Mouse (Mus musculus) MEL (cell line): ENCODE data around the gene Stn1. TPM values are rescaled to one million over a fixed set of nuclear protein-coding genes. Genes with fewer than 3 reads are reported as not detected.

Experiments
- DNase-seq: peaks from one replicate; pipeline ENCODE4 v3.0.0; 2011; ENCODE audit warnings: low read depth, low spot score
- H3K27ac ChIP-seq: 2 replicates; pipeline ENCODE4 v1.5.1; 2012; ENCODE audit warnings: low read depth, mild to moderate bottlenecking, control low read depth, low read length, moderate library complexity; ENCODE audit not compliant: control insufficient read depth
- H3K27me3 ChIP-seq, 2 experiments: fragments of 150-350 bp in 1 of 2; sonication (generic) in 1 of 2; 2 replicates each; pipeline ENCODE4 v1.6.1; 2012; ENCODE audit warnings: low read length in 2 of 2, mild to moderate bottlenecking in 2 of 2, improper control_type of control experiment in 1 of 2, moderate library complexity in 1 of 2; ENCODE audit not compliant: insufficient read depth in 2 of 2, control insufficient read depth in 1 of 2
- H3K36me3 ChIP-seq, 2 experiments: 2 replicates each; pipeline ENCODE4 v1.6.1; 2012 to 2014; ENCODE audit warnings: low read length in 2 of 2, improper control_type of control experiment in 1 of 2, inconsistent platforms in 1 of 2, mild to moderate bottlenecking in 1 of 2; ENCODE audit not compliant: insufficient read depth in 2 of 2, control insufficient read depth in 1 of 2
- H3K4me1 ChIP-seq, 2 experiments: fragments of 150-350 bp in 1 of 2; sonication (generic) in 1 of 2; 2 replicates each; pipeline ENCODE4 v1.6.1; 2012; ENCODE audit warnings: low read length in 2 of 2, improper control_type of control experiment in 1 of 2, mild to moderate bottlenecking in 1 of 2; ENCODE audit not compliant: insufficient read depth in 2 of 2, control insufficient read depth in 1 of 2
- H3K4me3 ChIP-seq, 2 experiments: fragments of 150-350 bp in 1 of 2; sonication (generic) in 1 of 2; 2 replicates each; pipeline ENCODE4 v1.5.1; 2012; ENCODE audit warnings: low read depth in 2 of 2, low read length in 2 of 2, mild to moderate bottlenecking in 2 of 2, moderate library complexity in 2 of 2, control low read depth in 1 of 2, improper control_type of control experiment in 1 of 2; ENCODE audit not compliant: control insufficient read depth in 1 of 2, insufficient read depth in 1 of 2
- H3K79me2 ChIP-seq: 2 replicates; pipeline ENCODE4 v1.6.1; 2012; ENCODE audit warnings: mild to moderate bottlenecking, low read length, moderate library complexity; ENCODE audit not compliant: control insufficient read depth, poor library complexity, insufficient read depth
- H3K9ac ChIP-seq: 2 replicates; pipeline ENCODE4 v1.6.1; 2012; ENCODE audit warnings: low read depth, mild to moderate bottlenecking, control low read depth, low read length, moderate library complexity; ENCODE audit not compliant: control insufficient read depth, poor library complexity, severe bottlenecking
- H3K9me3 ChIP-seq: fragments of 150-350 bp; sonication (generic); replicated peaks from 2 replicates; pipeline ENCODE4 v1.6.1; 2012; ENCODE audit warnings: mild to moderate bottlenecking, low read length, improper control_type of control experiment, moderate library complexity; ENCODE audit not compliant: insufficient read depth
- CHD1 ChIP-seq: IDR thresholded peaks from 2 replicates; pipeline ENCODE4 v1.6.1; 2012; ENCODE audit warnings: low read depth, mild to moderate bottlenecking, inconsistent platforms, low read length, improper control_type of control experiment
- CHD2 ChIP-seq: IDR thresholded peaks from 2 replicates; pipeline ENCODE4 v1.6.1; 2011; ENCODE audit warnings: low read length, improper control_type of control experiment
- E2F4 ChIP-seq: IDR thresholded peaks from 2 replicates; pipeline ENCODE4 v1.6.1; 2011; ENCODE audit warnings: low read depth, low read length, improper control_type of control experiment, borderline replicate concordance
- ELF1 ChIP-seq: IDR thresholded peaks from 2 replicates; pipeline ENCODE4 v1.6.1; 2014; ENCODE audit warnings: low read depth, mild to moderate bottlenecking, inconsistent platforms, low read length, improper control_type of control experiment, moderate library complexity
- EP300 ChIP-seq, 2 experiments: IDR thresholded peaks; 2 replicates each; pipeline ENCODE4 v1.6.1; 2011; ENCODE audit warnings: improper control_type of control experiment in 2 of 2, low read length in 2 of 2, low read depth in 1 of 2, mild to moderate bottlenecking in 1 of 2
- ETS1 ChIP-seq: IDR thresholded peaks from 2 replicates; pipeline ENCODE4 v1.6.1; 2012; ENCODE audit warnings: low read depth, mild to moderate bottlenecking, inconsistent platforms, low read length, improper control_type of control experiment, moderate library complexity
- JUND ChIP-seq: IDR thresholded peaks from 2 replicates; pipeline ENCODE4 v1.6.1; 2011; ENCODE audit warnings: low read depth, mild to moderate bottlenecking, improper control_type of control experiment, low read length
- MAFK ChIP-seq: IDR thresholded peaks from 2 replicates; pipeline ENCODE4 v1.6.1; 2011; ENCODE audit warnings: low read depth, mild to moderate bottlenecking, low read length, improper control_type of control experiment, borderline replicate concordance
- MXI1 ChIP-seq: IDR thresholded peaks from 2 replicates; pipeline ENCODE4 v1.6.1; 2011; ENCODE audit warnings: mild to moderate bottlenecking, low read depth, low read length, improper control_type of control experiment
- NRF1 ChIP-seq: IDR thresholded peaks from 2 replicates; pipeline ENCODE4 v1.6.1; 2014; ENCODE audit warnings: low read depth, mild to moderate bottlenecking, inconsistent platforms, low read length, improper control_type of control experiment, moderate library complexity; ENCODE audit not compliant: poor library complexity, insufficient read depth, severe bottlenecking
- RAD21 ChIP-seq: IDR thresholded peaks from 2 replicates; pipeline ENCODE4 v1.6.1; 2011; ENCODE audit warnings: mild to moderate bottlenecking, low read depth, low read length, improper control_type of control experiment
- SIN3A ChIP-seq: IDR thresholded peaks from 2 replicates; pipeline ENCODE4 v1.6.1; 2012; ENCODE audit warnings: low read length, improper control_type of control experiment, inconsistent platforms
- TAL1 ChIP-seq: IDR thresholded peaks from 2 replicates; pipeline ENCODE4 v1.6.1; 2012; ENCODE audit warnings: mild to moderate bottlenecking, inconsistent platforms, low read length, moderate library complexity, mixed read lengths
- USF2 ChIP-seq, 2 experiments: IDR thresholded peaks; 2 replicates each; pipeline ENCODE4 v1.6.1; 2011 to 2012; ENCODE audit warnings: improper control_type of control experiment in 2 of 2, low read length in 2 of 2, borderline replicate concordance in 1 of 2, inconsistent platforms in 1 of 2, low read depth in 1 of 2, mild to moderate bottlenecking in 1 of 2; ENCODE audit not compliant: insufficient read depth in 1 of 2
- ZC3H11A ChIP-seq: IDR thresholded peaks from 2 replicates; pipeline ENCODE4 v1.6.1; 2012; ENCODE audit warnings: low read depth, mild to moderate bottlenecking, inconsistent platforms, low read length, improper control_type of control experiment
- ZKSCAN1 ChIP-seq: IDR thresholded peaks from 2 replicates; pipeline ENCODE4 v1.6.1; 2012; ENCODE audit warnings: low read depth, mild to moderate bottlenecking, inconsistent platforms, low read length, improper control_type of control experiment, moderate library complexity
- polyA plus RNA-seq, 2 experiments: library from polyadenylated mRNA; stranded (reverse) in 1 of 2; unstranded in 1 of 2; fragments of >175 nt in 1 of 2; fragments of >200 nt in 1 of 2; gene quantifications; 2 replicates each; pipeline versions ENCODE4 v1.2.1 to v1.2.4; 2012; ENCODE audit warnings: low replicate concordance in 2 of 2, low read depth in 1 of 2; ENCODE audit not compliant: insufficient read length in 2 of 2, insufficient read depth in 1 of 2, missing spikeins in 1 of 2
- total RNA-seq: library from RNA; depleted of rRNA; stranded (reverse); fragments of 300-350 nt; gene quantifications from 2 replicates; pipeline ENCODE4 v1.2.3, GENCODE M21; 2012

Stn1 gene
- total and polyA plus RNA-seq, 3 experiments, result 9.7 to 13.6 TPM; not detected in 1

- TF ChIP-seq JUND (no peak), TAL1 (no peak), MXI1 (no peak), RAD21 (no peak), EP300 (IDR thresholded peaks at IDR 0.05; ENCODE audit: low read depth in 1 of 2, low read length in 2 of 2) (no peak), CHD1 (no peak), ELF1 (no peak), MAFK (no peak), ETS1 (no peak), SIN3A (no peak)
- H3K9ac ChIP-seq, result no peak overlapping the region
- H3K79me2 ChIP-seq, result no peaks in the 10 kb centered on the region
- H3K4me3 ChIP-seq, result no peak overlapping the region
- H3K36me3 ChIP-seq, result no peaks in the 10 kb centered on the region
- H3K9me3 ChIP-seq, result no peaks in the 10 kb centered on the region
- DNase-seq, result no peak
- H3K4me1 ChIP-seq, result no peaks in the 10 kb centered on the region
- no peaks in the 10 kb centered on the region for H3K27me3 ChIP-seq
- H3K27ac ChIP-seq, result no peak overlapping the region
Measured at GRCm38 (mm10) chr19:47461838-47462237, 75.5 kb downstream of the Stn1 start.

- Histone ChIP-seq H3K79me2 (no peaks in the 10 kb centered on the region), H3K9me3 (no peaks in the 10 kb centered on the region), H3K27me3 (no peaks in the 10 kb centered on the region), H3K4me1 (no peaks in the 10 kb centered on the region), H3K27ac (no peak overlapping the region), H3K36me3 (no peaks in the 10 kb centered on the region), H3K9ac (no peak overlapping the region), H3K4me3 (no peak overlapping the region)
- TF ChIP-seq ZC3H11A (no peak), ZKSCAN1 (no peak), CHD2 (no peak), E2F4 (no peak)
- no peak for DNase-seq
Measured at GRCm38 (mm10) chr19:47461386-47461785, 75.9 kb downstream of the Stn1 start.

- H3K27ac ChIP-seq, result no peak overlapping the region
Measured at GRCm38 (mm10) chr19:47460120-47460960, 77.0 kb downstream of the Stn1 start.

More at GRCm38 (mm10) chr19:47460120-47460960, 77.0 kb downstream of the Stn1 start:
- H3K79me2 ChIP-seq, result no peaks in the 10 kb centered on the region
- no peak for DNase-seq
- H3K9me3 ChIP-seq, result no peaks in the 10 kb centered on the region
- H3K27me3 ChIP-seq, result no peaks in the 10 kb centered on the region
- no peak overlapping the region for H3K4me3 ChIP-seq
- H3K4me1 ChIP-seq, result no peaks in the 10 kb centered on the region
- TF ChIP-seq NRF1 (no peak), CHD2 (no peak), USF2 (IDR thresholded peaks at IDR 0.05; ENCODE audit: borderline replicate concordance in 1 of 2, insufficient read depth in 1 of 2, low read depth in 1 of 2, low read length in 2 of 2) (no peak)
- no peak overlapping the region for H3K9ac ChIP-seq
- H3K36me3 ChIP-seq, result no peaks in the 10 kb centered on the region
